Mouse (Mus musculus) embryo, embryonic 9.5 days (tissue): ENCODE results near the gene Ovol1.

ENCODE experiments used
- DNase-seq: peaks from one replicate; pipeline ENCODE4 v3.0.0-alpha.2; 2017; ENCODE audit errors: extremely low spot score

The Ovol1 gene

DNA sequence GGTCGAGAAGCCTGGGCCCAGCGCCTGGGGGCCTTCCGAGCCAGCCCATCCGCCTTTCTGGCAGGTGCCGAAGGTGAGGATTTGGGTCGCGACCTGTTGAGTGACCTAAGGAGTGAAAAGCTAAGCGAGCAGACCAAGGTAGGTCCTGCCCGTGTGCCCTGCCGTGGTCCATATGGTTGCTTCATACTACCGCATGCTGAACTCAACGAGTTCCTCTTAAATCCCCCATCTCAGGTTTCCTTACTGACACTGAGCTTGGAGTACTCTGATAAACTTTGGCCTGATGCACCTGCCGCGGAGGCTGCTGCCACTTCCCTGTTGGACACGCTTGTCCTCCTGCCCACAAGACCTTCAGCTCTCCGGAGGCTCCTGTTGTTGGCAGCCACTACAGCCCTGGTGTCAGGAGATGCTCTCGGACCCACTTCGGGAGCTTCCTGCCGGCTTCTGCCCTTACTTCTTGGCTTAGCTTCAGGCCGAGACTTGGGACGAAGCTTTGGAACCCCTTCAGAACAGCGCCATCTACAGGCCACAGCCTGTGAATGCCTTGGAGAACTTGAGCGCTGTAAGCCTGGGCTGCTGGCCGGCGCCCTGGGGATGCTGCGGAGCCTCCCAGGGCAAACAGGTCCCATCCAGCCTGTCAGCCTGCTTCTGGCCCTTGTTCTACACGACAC lies 8.2 kb upstream of the Ovol1 start:
- peak; percentile 82 for DNase-seq

GRCm38 (mm10) chr19:5567534-5568469 lies 7.4 kb upstream of the Ovol1 start, which contains the start of gene Ap5b1:
Ap5b1 (plus strand) TSS chr19:5568025.
- peak; percentile 92 for DNase-seq

DNA sequence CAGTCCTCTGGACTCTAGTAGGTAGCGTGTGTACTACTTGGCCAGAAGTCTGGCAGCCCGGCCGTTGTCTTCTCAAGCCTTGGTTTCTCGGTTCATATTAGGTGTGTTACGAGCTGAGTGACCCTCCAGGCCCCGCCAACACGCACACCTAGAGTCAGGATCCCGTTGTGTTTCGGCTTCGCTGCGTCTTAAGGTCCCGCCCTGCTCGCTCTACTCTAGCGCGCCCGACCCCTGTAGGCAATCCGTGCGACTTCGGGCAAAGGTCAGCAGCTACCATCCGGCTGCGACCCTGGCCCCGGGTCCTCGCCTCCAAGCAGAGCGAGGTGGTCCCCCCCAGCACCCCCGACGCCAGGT lies 6.7 kb upstream of the Ovol1 start:
- DNase-seq, result no peak

- no peak for DNase-seq
Observed at GRCm38 (mm10) chr19:5566316-5566715, 5.9 kb upstream of the Ovol1 start.

GRCm38 (mm10) chr19:5562776-5563175 lies 2.3 kb upstream of the Ovol1 start:
- DNase-seq, result no peak

GRCm38 (mm10) chr19:5561886-5562285 lies 1.4 kb upstream of the Ovol1 start:
- no peak for DNase-seq

- no peak for DNase-seq
Observed at GRCm38 (mm10) chr19:5561252-5561790, 875 bp upstream of the Ovol1 start.

DNA sequence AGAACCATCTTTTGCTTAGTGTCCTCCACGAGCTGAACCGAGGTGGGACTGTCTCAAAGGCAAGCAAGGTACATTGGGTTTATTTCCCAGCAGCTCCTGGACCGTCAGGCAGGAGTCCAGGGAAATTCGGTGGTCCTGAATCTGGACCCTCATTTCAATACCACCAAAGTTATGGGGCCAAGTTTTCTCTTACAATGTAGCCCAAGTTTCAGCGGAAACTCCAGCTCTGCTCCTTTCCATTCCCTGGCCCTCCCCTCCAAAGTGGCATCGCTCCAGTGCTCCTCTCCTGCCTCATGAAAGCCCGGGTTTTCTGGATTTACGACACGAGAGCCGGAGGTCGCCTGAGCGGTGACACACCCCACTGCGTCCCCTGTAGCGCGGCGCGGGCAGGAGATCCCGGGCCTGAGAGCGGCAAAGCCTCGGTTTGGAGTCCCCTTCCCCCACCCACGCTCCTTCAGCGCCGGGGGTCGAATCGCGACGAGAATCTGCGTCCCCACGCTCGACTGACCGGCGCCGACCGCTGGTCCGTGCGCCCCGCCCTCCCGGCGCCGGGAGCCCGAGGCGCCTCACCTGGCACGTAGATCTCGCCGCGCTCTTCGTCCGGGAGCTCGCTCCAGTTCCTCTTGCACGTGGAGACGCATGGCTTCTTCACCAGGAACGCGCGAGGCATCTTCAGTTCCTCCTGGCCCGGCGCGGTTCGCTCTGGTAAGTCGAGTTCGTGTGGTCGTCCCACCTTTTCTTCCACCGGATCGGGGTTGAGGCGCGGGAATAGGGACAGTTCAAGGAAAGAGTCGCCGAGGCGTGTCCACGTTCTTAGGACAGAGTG lies 602 bp downstream of the Ovol1 start:
- no peak for DNase-seq

- no peak for DNase-seq
Observed at GRCm38 (mm10) chr19:5559229-5559628, 1.2 kb downstream of the Ovol1 start.

GRCm38 (mm10) chr19:5558770-5559169 lies 1.7 kb downstream of the Ovol1 start:
- DNase-seq, result no peak

- no peak for DNase-seq
Observed at GRCm38 (mm10) chr19:5558169-5558568, 2.3 kb downstream of the Ovol1 start.

DNA sequence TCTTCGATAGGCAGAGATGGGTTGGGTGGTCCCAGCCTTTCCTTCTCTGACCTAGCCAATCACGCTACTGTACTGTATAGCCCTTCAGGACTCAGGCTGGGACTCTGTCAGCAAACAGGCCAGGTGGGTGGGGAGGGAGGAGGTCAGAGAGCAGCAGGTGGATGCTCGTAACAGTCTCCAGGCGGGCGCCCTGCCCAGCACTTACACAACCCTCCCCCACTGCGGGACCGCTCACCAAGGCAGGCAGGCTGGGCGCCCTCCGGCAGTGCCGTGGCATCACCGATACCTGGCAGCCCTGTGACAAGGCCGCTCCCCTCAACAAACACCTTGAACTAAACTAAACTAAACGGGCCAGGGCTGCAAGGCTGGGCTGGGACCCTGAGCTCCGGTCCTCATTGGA lies 6.2 kb downstream of the Ovol1 start:
- no peak for DNase-seq

GRCm38 (mm10) chr19:5553802-5554201 lies 6.6 kb downstream of the Ovol1 start:
- no peak for DNase-seq

DNA sequence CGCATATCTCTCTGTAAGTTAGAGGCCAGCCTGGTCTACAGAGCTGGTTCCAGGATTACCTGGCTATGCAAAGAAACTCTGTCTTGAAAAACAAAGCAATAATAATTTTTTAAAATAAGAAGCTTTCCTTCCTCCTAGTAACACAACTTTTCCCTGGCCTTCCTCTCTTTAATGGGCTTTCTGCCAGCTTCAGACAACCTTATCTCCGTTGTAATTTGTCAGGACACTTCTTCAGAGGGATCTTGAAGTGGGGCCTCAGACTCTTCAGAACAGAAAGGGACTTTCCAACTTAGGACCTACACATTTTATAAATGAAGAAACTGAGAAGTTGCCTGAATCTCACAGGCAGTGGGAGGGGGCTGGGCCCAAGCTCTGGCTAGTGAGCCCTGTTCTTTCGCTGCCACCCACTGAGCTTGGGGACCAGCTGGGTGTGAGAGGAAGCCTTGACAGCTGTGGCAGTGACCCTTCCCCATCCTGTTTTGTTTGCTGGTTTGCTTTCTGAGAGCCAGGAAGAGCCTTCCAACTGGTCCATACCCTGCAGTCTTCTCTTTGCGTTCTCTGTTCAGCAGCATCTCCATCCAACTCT lies 12.9 kb downstream of the Ovol1 start:
- no peak for DNase-seq

GRCm38 (mm10) chr19:5544031-5544430 lies 16.4 kb downstream of the Ovol1 start:
- no peak for DNase-seq

DNA sequence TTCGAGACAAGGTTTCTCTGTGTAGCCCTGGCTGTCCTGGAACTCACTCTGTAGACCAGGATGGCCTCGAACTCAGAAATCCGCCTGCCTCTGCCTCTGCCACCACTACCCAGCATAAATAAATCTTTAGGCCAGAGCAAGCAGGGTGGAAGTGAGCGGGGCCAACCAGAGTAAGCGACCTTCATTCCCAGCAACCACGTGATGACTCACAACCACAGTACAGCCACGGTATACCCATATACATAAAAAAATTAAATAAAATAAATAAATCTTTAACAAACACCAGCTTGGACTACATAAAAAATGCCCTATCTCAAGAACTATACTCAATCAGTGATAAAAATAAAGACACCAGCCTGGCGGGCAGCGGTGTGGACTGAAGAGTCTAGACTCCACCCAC lies 17.1 kb downstream of the Ovol1 start:
- DNase-seq, result no peak

DNA sequence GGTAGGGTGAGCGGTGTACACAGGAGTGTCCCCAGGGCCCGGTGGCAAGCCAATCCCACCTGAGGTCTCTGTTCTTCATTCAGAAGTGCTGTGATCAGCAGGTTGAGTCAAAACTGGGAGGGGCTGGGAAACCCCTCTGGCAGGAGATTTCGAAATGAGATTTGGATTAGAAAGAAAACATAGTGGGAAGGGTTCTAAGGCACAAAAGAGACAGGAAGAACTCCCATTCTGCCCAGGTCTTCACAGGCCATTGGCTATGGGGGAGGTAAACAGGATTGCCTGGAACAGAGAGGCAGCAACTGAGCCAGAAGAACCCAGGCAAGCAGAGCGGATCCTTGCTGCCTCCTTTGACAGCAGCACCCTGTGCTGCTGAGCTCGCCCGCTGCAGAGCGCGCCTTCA lies 21.7 kb downstream of the Ovol1 start:
- DNase-seq, result no peak

DNA sequence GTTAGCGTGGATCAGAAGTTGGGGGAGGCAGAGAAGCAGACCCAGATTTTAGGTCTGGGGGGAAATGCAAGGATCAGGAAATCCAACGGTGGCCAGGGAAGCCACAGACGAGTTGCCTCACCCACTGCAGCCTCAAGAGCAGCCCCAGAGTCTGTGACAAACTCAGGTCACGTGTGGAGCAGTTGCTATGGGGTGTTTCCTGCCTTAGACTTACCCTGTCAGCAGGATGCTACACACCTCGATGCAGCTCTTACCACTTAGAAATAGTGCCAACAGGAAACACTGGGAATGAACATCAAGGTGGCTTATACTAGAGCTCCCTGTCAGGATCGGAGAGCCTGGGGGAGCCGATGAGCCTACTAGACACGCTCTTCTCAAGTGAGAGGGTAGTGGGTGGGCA lies 27.9 kb downstream of the Ovol1 start:
- DNase-seq, result no peak

DNA sequence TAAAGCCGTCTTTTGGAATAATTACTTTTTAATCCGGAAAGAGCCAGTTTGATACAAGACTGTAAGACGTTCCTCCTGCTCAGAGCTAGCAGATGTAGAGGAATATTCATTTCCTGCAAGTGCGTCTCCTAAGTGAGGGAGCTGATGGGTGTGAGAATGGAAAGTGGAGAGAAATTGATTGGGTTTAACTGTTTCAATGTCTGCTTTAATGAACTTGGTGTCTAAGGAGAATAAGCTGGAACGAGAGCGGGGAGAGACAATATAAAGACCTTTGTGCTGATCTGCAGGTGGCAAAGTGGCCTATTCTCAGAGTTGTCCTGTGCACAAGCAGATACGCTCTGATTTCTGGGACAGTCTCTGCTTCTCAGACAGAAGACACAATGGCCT lies 30.3 kb downstream of the Ovol1 start:
- no peak for DNase-seq

GRCm38 (mm10) chr19:5529325-5530137 lies 30.9 kb downstream of the Ovol1 start:
- DNase-seq, result peak; percentile 94

- DNase-seq, result no peak
Observed at GRCm38 (mm10) chr19:5525204-5525603, 35.2 kb downstream of the Ovol1 start.
